Mouse (Mus musculus) bone marrow, adult 2 months (tissue): ENCODE results near the gene Rpusd2.

ENCODE experiments used
- CTCF ChIP-seq: fragments of 200-500 bp; IDR thresholded peaks from 2 replicates; pipeline ENCODE4 v1.5.1; 2011; ENCODE audit warnings: low read length, control low read depth; ENCODE audit not compliant: control insufficient read depth, insufficient read depth
- POLR2A ChIP-seq: fragments of 200-500 bp; IDR thresholded peaks from 2 replicates; pipeline ENCODE4 v1.6.1; 2011; ENCODE audit warnings: low read depth, mild to moderate bottlenecking, control low read depth, low read length, borderline replicate concordance; ENCODE audit not compliant: control insufficient read depth

DNA sequence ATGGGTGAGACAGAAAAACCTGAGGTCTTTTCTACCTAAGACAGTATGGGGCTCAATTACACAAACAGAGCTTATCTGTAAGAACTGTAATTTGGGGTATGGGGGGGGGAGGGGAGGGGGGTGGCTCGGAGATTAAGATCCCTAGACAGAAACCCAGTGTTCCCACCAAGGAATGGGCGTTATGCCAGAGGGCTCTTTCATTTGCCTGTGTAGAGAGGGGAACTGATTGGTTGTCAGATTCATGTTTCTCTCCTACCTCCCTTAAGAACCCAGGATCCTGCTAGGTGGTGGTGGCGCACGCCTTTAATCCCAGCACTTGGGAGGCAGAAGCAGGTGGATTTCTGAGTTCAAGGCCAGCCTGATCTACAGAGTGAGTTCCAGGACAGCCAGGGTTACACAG is 15.1 kb upstream of the Rpusd2 start:
- no peak for TF ChIP-seq POLR2A
- TF ChIP-seq CTCF: no peak
